Mouse (Mus musculus): ENCODE results near the gene Tbl3. TPM values are rescaled to one million over a fixed set of nuclear protein-coding genes. Genes with fewer than 3 reads are reported as not detected.

Gene Tbl3
- total and polyA plus RNA-seq, 3 experiments: 103 to 111 TPM; not detected in 1

GRCm38 (mm10) chr17:24716166-24716682 is 8.8 kb upstream of the Tbl3 start:
- Histone ChIP-seq H3K4me1 (ENCODE audit: control insufficient read depth in 1 of 2, insufficient read depth in 2 of 2, low read length in 2 of 2) (peaks cover 0 to 7% of the 10 kb centered on the region in 2 experiments; a peak in 1 of 4 replicates), H3K9me3 (replicated peaks; ENCODE audit: insufficient read depth, low read length) (no peaks in the 10 kb centered on the region), H3K4me3 (ENCODE audit: control insufficient read depth in 1 of 2, insufficient read depth in 1 of 2, low read depth in 2 of 2, low read length in 2 of 2) (no peak overlapping the region), H3K79me2 (ENCODE audit: control insufficient read depth, insufficient read depth, low read length, poor library complexity) (peaks cover 25% of the 10 kb centered on the region), H3K27me3 (ENCODE audit: control insufficient read depth in 1 of 2, insufficient read depth in 2 of 2, low read length in 2 of 2) (no peaks in the 10 kb centered on the region), H3K27ac (ENCODE audit: control insufficient read depth, low read depth, low read length) (no peak overlapping the region), H3K36me3 (ENCODE audit: control insufficient read depth in 1 of 2, insufficient read depth in 2 of 2, low read length in 2 of 2) (peaks cover 0 to 5% of the 10 kb centered on the region in 2 experiments; a peak in 2 of 4 replicates), H3K9ac (ENCODE audit: control insufficient read depth, low read depth, low read length, poor library complexity, severe bottlenecking) (no peak overlapping the region)
- no peak for DNase-seq (ENCODE audit: low read depth, low spot score)
- no peak for TF ChIP-seq POLR2AphosphoS5 (IDR thresholded peaks at IDR 0.05; ENCODE audit: borderline replicate concordance, low read depth, low read length)
- no peak for TF ChIP-seq CHD1 (IDR thresholded peaks at IDR 0.05; ENCODE audit: low read depth, low read length)
- TF ChIP-seq MYC (IDR thresholded peaks at IDR 0.05; ENCODE audit: low read depth, low read length): no peak
- TF ChIP-seq TAL1 (IDR thresholded peaks at IDR 0.05; ENCODE audit: low read length): no peak
- TF ChIP-seq MAX (IDR thresholded peaks at IDR 0.05; ENCODE audit: low read length): no peak
- TF ChIP-seq NELFE (IDR thresholded peaks at IDR 0.05; ENCODE audit: low read depth, low read length): no peak
- no peak for TF ChIP-seq JUND (IDR thresholded peaks at IDR 0.05; ENCODE audit: low read depth, low read length)
- TF ChIP-seq ETS1 (IDR thresholded peaks at IDR 0.05; ENCODE audit: low read depth, low read length): no peak
- TF ChIP-seq TBP (IDR thresholded peaks at IDR 0.05; ENCODE audit: low read depth, low read length): no peak
- no peak for TF ChIP-seq POLR2AphosphoS2 (IDR thresholded peaks at IDR 0.05; ENCODE audit: low read length)
- no peak for TF ChIP-seq USF2 (IDR thresholded peaks at IDR 0.05; ENCODE audit: borderline replicate concordance in 1 of 2, insufficient read depth in 1 of 2, low read depth in 1 of 2, low read length in 2 of 2)
- no peak for TF ChIP-seq ZMIZ1 (IDR thresholded peaks at IDR 0.05; ENCODE audit: low read depth, low read length)
- no peak for TF ChIP-seq MAZ (IDR thresholded peaks at IDR 0.05; ENCODE audit: low read depth, low read length)
- no peak for TF ChIP-seq EP300 (IDR thresholded peaks at IDR 0.05; ENCODE audit: low read depth in 1 of 2, low read length in 2 of 2)
- no peak for TF ChIP-seq MXI1 (IDR thresholded peaks at IDR 0.05; ENCODE audit: low read depth, low read length)
- TF ChIP-seq SMC3 (IDR thresholded peaks at IDR 0.05; ENCODE audit: low read depth, low read length): no peak
- TF ChIP-seq MYB (IDR thresholded peaks at IDR 0.05; ENCODE audit: low read depth, low read length): no peak
- TF ChIP-seq NRF1 (IDR thresholded peaks at IDR 0.05; ENCODE audit: insufficient read depth, low read depth, low read length, poor library complexity, severe bottlenecking): no peak
- no peak for TF ChIP-seq ZKSCAN1 (IDR thresholded peaks at IDR 0.05; ENCODE audit: low read depth, low read length)
- TF ChIP-seq KAT2A (conservative IDR thresholded peaks at IDR 0.05; ENCODE audit: low read depth, low read length): no peak

- Histone ChIP-seq H3K9me3 (replicated peaks; ENCODE audit: insufficient read depth, low read length) (no peaks in the 10 kb centered on the region), H3K4me3 (ENCODE audit: control insufficient read depth in 1 of 2, insufficient read depth in 1 of 2, low read depth in 2 of 2, low read length in 2 of 2) (no peak overlapping the region), H3K9ac (ENCODE audit: control insufficient read depth, low read depth, low read length, poor library complexity, severe bottlenecking) (no peak overlapping the region)
Observed at GRCm38 (mm10) chr17:24715556-24715955, 8.1 kb upstream of the Tbl3 start.

More at GRCm38 (mm10) chr17:24715556-24715955, 8.1 kb upstream of the Tbl3 start:
- peaks cover 0 to 5% of the 10 kb centered on the region in 2 experiments; a peak in 2 of 4 replicates for H3K36me3 ChIP-seq (ENCODE audit: control insufficient read depth in 1 of 2, insufficient read depth in 2 of 2, low read length in 2 of 2)
- H3K27ac ChIP-seq (ENCODE audit: control insufficient read depth, low read depth, low read length): no peak overlapping the region
- DNase-seq (ENCODE audit: low read depth, low spot score): no peak
- TF ChIP-seq GATA1 (IDR thresholded peaks at IDR 0.05; ENCODE audit: low read depth, low read length): no peak
- no peak for TF ChIP-seq MAFK (IDR thresholded peaks at IDR 0.05; ENCODE audit: borderline replicate concordance, low read depth, low read length)
- TF ChIP-seq USF1 (IDR thresholded peaks at IDR 0.05; ENCODE audit: low read depth, low read length): no peak
- no peak for TF ChIP-seq MYC (IDR thresholded peaks at IDR 0.05; ENCODE audit: low read depth, low read length)
- no peak for TF ChIP-seq KAT2A (conservative IDR thresholded peaks at IDR 0.05; ENCODE audit: low read depth, low read length)
- no peak for TF ChIP-seq MAX (IDR thresholded peaks at IDR 0.05; ENCODE audit: low read length)
- no peak for TF ChIP-seq ZMIZ1 (IDR thresholded peaks at IDR 0.05; ENCODE audit: low read depth, low read length)
- no peak for TF ChIP-seq GABPA (IDR thresholded peaks at IDR 0.05; ENCODE audit: low read depth, low read length)
- TF ChIP-seq POLR2A (IDR thresholded peaks at IDR 0.05; ENCODE audit: control insufficient read depth in 1 of 2, insufficient read depth in 1 of 2, low read depth in 1 of 2, low read length in 2 of 2, poor library complexity in 1 of 2): no peak
- TF ChIP-seq SMC3 (IDR thresholded peaks at IDR 0.05; ENCODE audit: low read depth, low read length): no peak
- TF ChIP-seq NRF1 (IDR thresholded peaks at IDR 0.05; ENCODE audit: insufficient read depth, low read depth, low read length, poor library complexity, severe bottlenecking): no peak
- TF ChIP-seq SIN3A (IDR thresholded peaks at IDR 0.05; ENCODE audit: low read length): no peak
- TF ChIP-seq USF2 (IDR thresholded peaks at IDR 0.05; ENCODE audit: borderline replicate concordance in 1 of 2, insufficient read depth in 1 of 2, low read depth in 1 of 2, low read length in 2 of 2): no peak
- TF ChIP-seq MXI1 (IDR thresholded peaks at IDR 0.05; ENCODE audit: low read depth, low read length): no peak
- no peak for TF ChIP-seq CHD2 (IDR thresholded peaks at IDR 0.05; ENCODE audit: low read length)
- TF ChIP-seq NELFE (IDR thresholded peaks at IDR 0.05; ENCODE audit: low read depth, low read length): no peak
- no peak for TF ChIP-seq MAZ (IDR thresholded peaks at IDR 0.05; ENCODE audit: low read depth, low read length)
- TF ChIP-seq ZKSCAN1 (IDR thresholded peaks at IDR 0.05; ENCODE audit: low read depth, low read length): no peak
- peaks cover 20% of the 10 kb centered on the region for H3K79me2 ChIP-seq (ENCODE audit: control insufficient read depth, insufficient read depth, low read length, poor library complexity)
- no peaks in the 10 kb centered on the region for H3K27me3 ChIP-seq (ENCODE audit: control insufficient read depth in 1 of 2, insufficient read depth in 2 of 2, low read length in 2 of 2)
- peaks cover 0 to 7% of the 10 kb centered on the region in 2 experiments; a peak in 1 of 4 replicates for H3K4me1 ChIP-seq (ENCODE audit: control insufficient read depth in 1 of 2, insufficient read depth in 2 of 2, low read length in 2 of 2)

Measured in MEL (cell line).